Mouse (Mus musculus): ENCODE data around the gene L3mbtl1.

DNA sequence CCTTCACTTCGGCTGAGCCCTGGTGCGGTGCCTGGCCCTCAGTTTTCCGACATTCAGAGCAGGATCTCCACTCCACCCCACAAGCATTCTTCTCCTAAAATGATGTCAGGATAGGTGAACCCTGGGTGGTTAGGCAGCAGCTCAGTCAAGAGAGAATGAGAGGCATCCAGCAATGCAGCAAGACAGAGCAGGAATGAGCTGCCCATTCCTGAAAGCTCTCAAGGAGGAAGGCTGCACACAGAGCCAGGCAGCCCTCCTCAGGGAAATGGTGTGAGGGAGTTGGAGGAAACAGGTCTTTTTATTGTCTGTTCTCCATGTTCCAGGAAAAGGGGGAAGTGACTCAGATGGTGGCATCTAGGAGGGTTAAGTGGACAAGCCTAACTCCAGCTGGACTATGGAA lies 43.5 kb downstream of the L3mbtl1 start:
- TF ChIP-seq CTCF (IDR thresholded peaks at IDR 0.05; ENCODE audit: low read depth) = no peak
- TF ChIP-seq EP300 (optimal IDR thresholded peaks at IDR 0.05) = no peak
